Mouse (Mus musculus) intestine, embryonic 14.5 days (tissue): Measurements from ENCODE around the gene Hdac2. TPM values are rescaled to one million over a fixed set of nuclear protein-coding genes. Genes with fewer than 3 reads are reported as not detected.

Experiments
- ATAC-seq: fragments of 200-750 bp; cut with Nextera tagmentation; replicated peaks from 2 replicates; pipeline ENCODE4 v1.8.0; 2017; ENCODE audit warnings: low read depth, moderate number of reproducible peaks, moderate TSS enrichment, moderate library complexity; ENCODE audit not compliant: low FRiP score, low TSS enrichment
- DNase-seq: peaks from one replicate; pipeline ENCODE4 v3.0.0-alpha.2; 2018; ENCODE audit warnings: low spot score
- H3K27ac ChIP-seq: fragments of 300-500 bp; sonication (generic); 2 replicates; pipeline ENCODE4 v1.5.1; 2014; ENCODE audit warnings: low read depth, mild to moderate bottlenecking, control low read depth
- H3K27me3 ChIP-seq: fragments of 300-500 bp; sonication (generic); replicated peaks from 2 replicates; pipeline ENCODE4 v1.6.1; 2014; ENCODE audit warnings: low read length, control low read depth; ENCODE audit not compliant: control insufficient read depth, insufficient read depth
- H3K36me3 ChIP-seq: fragments of 300-500 bp; sonication (generic); 2 replicates; pipeline ENCODE4 v1.6.1; 2014; ENCODE audit warnings: low read length, control low read depth; ENCODE audit not compliant: control insufficient read depth, insufficient read depth
- H3K4me1 ChIP-seq: fragments of 300-500 bp; sonication (generic); replicated peaks from 2 replicates; pipeline ENCODE4 v1.6.1; 2014; ENCODE audit warnings: low read length, control low read depth, mixed read lengths; ENCODE audit not compliant: control insufficient read depth, insufficient read depth
- H3K4me2 ChIP-seq: fragments of 300-500 bp; sonication (generic); 2 replicates; pipeline ENCODE4 v1.6.1; 2014; ENCODE audit warnings: low read length
- H3K4me3 ChIP-seq: fragments of 300-500 bp; sonication (generic); 2 replicates; pipeline ENCODE4 v1.5.1; 2014; ENCODE audit warnings: low read depth, low read length, control low read depth, mixed read lengths
- H3K9ac ChIP-seq: fragments of 300-500 bp; sonication (generic); 2 replicates; pipeline ENCODE4 v1.6.1; 2014; ENCODE audit warnings: mild to moderate bottlenecking, low read length
- H3K9me3 ChIP-seq: fragments of 300-500 bp; sonication (generic); 2 replicates; pipeline ENCODE4 v1.6.1; 2016; ENCODE audit warnings: low read length, control low read depth; ENCODE audit not compliant: control insufficient read depth
- WGBS: fragments of 180-500 bp; shearing (Covaris S2); extraction: QIAGEN DNeasy Blood & Tissue Kit; methylation state at CpG from one replicate; pipeline ENCODE4 v1.1.7; 2014; 5-methylcytosine and 5-hydroxymethylcytosine counted together
- polyA plus RNA-seq: library from polyadenylated mRNA; unstranded; fragments of >200 nt; fragmentation: Nextera tagmentation; extraction: Ambion mirVana; gene quantifications from 2 replicates; pipeline ENCODE4 v1.2.1, GENCODE M21; 2014

The Hdac2 gene
- polyA plus RNA-seq, 1 experiment from 2014 or later = 203 TPM

GRCm38 (mm10) chr10:36974676-36975520 is 554 bp downstream of the Hdac2 start:
- H3K36me3 ChIP-seq = no peaks in the 10 kb centered on the region
- peaks cover 13% of the 10 kb centered on the region for H3K4me1 ChIP-seq
- H3K27ac ChIP-seq = peak overlapping the region; percentile 97
- H3K27me3 ChIP-seq = no peaks in the 10 kb centered on the region
- H3K9me3 ChIP-seq = no peaks in the 10 kb centered on the region; the same call in 1 of the 2 replicates
- 2% methylated on average over 56 of the region's 63 CpGs for WGBS
- ATAC-seq (peak; percentile 84), DNase-seq (peak; percentile 88)
- H3K9ac ChIP-seq = peak overlapping the region; percentile 98
- peak overlapping the region; percentile 57 for H3K4me2 ChIP-seq
- peak overlapping the region; percentile 93 for H3K4me3 ChIP-seq

GRCm38 (mm10) chr10:36981866-36982265 is 7.5 kb downstream of the Hdac2 start:
- Histone ChIP-seq H3K4me3 (no peak overlapping the region), H3K36me3 (peaks cover 11% of the 10 kb centered on the region), H3K27me3 (no peaks in the 10 kb centered on the region), H3K4me2 (no peak overlapping the region), H3K9ac (no peak overlapping the region), H3K9me3 (peaks cover 3% of the 10 kb centered on the region; the same call in 1 of the 2 replicates), H3K4me1 (no peaks in the 10 kb centered on the region), H3K27ac (no peak overlapping the region)
- ATAC-seq (no peak), DNase-seq (no peak)
- 96% methylated on average over 4 of the region's 4 CpGs for WGBS

DNA sequence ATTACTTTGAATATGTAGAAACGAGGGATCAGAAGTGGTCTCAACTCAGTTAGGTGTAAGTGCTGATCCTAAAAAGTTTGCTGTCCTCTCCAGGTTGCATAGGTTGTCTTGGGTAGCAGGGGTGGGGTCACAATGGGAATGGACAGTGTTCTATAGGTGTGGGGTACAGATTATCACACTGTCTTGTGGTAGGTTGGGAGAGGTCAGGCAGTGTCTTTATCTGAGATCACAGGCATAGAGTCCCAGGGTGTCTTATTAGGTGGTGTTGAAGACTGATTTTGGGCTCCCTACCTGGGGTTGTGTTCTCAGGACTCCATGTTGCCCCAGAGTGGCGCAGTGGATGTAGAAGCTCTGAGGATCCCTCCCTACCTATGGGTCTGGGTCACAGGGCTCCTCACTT is 17.8 kb downstream of the Hdac2 start:
- Histone ChIP-seq H3K9me3 (no peaks in the 10 kb centered on the region), H3K4me2 (no peak overlapping the region), H3K27me3 (no peaks in the 10 kb centered on the region), H3K4me3 (no peak overlapping the region), H3K9ac (no peak overlapping the region), H3K27ac (no peak overlapping the region), H3K4me1 (no peaks in the 10 kb centered on the region), H3K36me3 (peaks cover 88% of the 10 kb centered on the region)
- 98% methylated on average over 2 of the region's 2 CpGs for WGBS
- ATAC-seq (no peak), DNase-seq (no peak)

DNA sequence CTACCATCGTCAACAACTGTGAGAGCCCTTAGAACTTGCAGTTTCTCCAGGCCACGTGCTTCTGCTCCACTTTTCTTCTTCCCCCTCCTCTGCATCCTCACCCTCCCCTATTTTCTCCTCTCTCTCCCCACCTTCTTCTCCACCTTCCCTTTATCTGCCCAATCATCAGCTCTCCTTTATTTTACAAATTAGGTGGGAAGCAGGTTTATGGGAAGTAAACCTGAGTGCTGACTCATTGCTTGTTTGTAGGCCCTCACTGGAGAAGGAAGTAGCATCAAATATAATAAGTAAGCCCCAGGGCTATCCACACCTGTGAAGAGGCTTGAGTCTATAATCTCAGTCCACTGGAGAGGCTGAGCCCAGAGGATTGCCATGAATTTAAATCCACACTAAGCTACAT is 26.5 kb downstream of the Hdac2 start:
- Histone ChIP-seq H3K9me3 (0 out of 2 replicates have a peak, but pooled peaks cover 5% of the 10 kb centered on the region), H3K36me3 (peaks cover 79% of the 10 kb centered on the region), H3K4me1 (no peaks in the 10 kb centered on the region), H3K9ac (no peak overlapping the region), H3K27me3 (no peaks in the 10 kb centered on the region), H3K4me2 (no peak overlapping the region), H3K27ac (no peak overlapping the region), H3K4me3 (no peak overlapping the region)
- ATAC-seq (no peak), DNase-seq (no peak)
- WGBS = 89% methylated on average over 2 of the region's 2 CpGs

DNA sequence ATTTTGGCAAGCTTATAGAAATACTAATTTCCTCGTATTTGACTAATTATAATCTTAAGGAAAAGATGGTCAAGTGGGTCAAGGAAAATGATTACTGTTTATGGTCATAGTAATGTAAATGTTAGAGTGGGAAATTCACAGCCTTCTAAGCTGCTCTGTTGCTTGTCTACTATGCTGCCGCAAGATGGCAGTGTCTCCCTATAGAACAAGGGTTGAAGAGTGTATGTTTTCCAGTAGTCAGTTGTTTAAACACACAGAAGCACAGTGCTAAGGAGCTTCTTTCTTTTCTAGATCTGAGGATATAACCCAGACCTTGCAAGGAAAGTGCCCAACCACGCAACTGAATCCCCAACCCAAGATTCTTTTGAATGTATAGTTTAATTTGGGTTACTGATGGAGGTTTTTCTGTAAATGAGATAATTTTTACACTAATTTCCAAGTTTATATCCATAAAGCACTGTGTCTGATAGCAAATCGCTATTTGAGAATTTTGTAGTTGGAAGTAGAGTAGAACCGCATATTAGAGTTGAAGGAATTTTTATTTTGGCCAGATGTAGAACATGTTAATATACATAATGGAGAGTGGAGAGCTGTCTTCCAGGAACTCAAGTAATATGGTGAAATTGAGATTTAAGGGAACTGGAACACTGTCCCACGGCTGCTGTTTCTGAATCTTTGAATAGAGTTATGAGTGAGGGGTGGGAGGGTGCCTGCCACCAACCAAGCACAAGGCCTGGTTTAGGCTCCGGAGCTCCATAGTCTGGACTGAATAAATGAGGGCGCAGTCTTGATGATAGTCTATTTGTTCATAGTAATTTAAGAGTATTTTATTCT is 40.1 kb downstream of the Hdac2 start:
- 52% methylated on average over 8 of the region's 8 CpGs for WGBS
- DNase-seq (peak; percentile 80), ATAC-seq (peak; percentile 8; the same call in 1 of the 2 replicates)
- no peak overlapping the region for H3K9ac ChIP-seq
- no peaks in the 10 kb centered on the region for H3K27me3 ChIP-seq
- H3K36me3 ChIP-seq = no peaks in the 10 kb centered on the region
- H3K4me1 ChIP-seq = no peaks in the 10 kb centered on the region
- H3K4me2 ChIP-seq = no peak overlapping the region
- H3K9me3 ChIP-seq = no peaks in the 10 kb centered on the region
- no peak overlapping the region for H3K4me3 ChIP-seq
- H3K27ac ChIP-seq = no peak overlapping the region

GRCm38 (mm10) chr10:37015729-37016128 is 41.4 kb downstream of the Hdac2 start:
- DNase-seq = no peak
- Histone ChIP-seq H3K4me1 (no peaks in the 10 kb centered on the region), H3K27me3 (no peaks in the 10 kb centered on the region), H3K27ac (no peak overlapping the region), H3K4me2 (no peak overlapping the region), H3K36me3 (no peaks in the 10 kb centered on the region), H3K4me3 (no peak overlapping the region), H3K9me3 (no peaks in the 10 kb centered on the region), H3K9ac (no peak overlapping the region)
- ATAC-seq = 0 out of 2 replicates have a peak, but pooled peaks have one; percentile 43
- WGBS = 51% methylated on average over 2 of the region's 2 CpGs

- DNase-seq (no peak), ATAC-seq (0 out of 2 replicates have a peak, but pooled peaks have one; percentile 15)
- no peak overlapping the region for H3K27ac ChIP-seq
- WGBS = 73% methylated on average over 2 of the region's 2 CpGs
- no peak overlapping the region for H3K9ac ChIP-seq
- no peaks in the 10 kb centered on the region for H3K36me3 ChIP-seq
- no peaks in the 10 kb centered on the region for H3K27me3 ChIP-seq
- no peaks in the 10 kb centered on the region for H3K4me1 ChIP-seq
- no peak overlapping the region for H3K4me2 ChIP-seq
- H3K4me3 ChIP-seq = no peak overlapping the region
- no peaks in the 10 kb centered on the region for H3K9me3 ChIP-seq
These were observed 41.9 kb downstream of the Hdac2 start for GRCm38 (mm10) chr10:37016200-37016599.

DNA sequence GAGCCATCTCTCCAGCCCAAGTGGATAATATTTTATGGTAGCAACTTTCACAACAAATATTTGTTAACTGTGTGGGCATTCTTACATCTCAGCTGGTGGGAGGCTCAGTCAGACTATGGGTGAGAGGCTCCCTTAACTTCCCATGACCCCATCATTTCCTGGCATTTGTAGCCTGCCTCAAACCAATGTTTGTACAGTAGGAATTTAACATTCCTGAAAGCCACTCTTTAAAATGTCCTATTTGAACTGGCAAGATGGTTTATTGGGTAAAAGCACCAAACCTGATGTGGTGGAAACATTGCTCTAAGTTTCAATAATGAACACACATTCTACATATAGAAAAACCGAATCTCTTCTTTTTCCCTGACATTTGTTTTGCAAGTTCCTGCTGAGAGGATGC is 50.0 kb downstream of the Hdac2 start:
- Histone ChIP-seq H3K27me3 (no peaks in the 10 kb centered on the region), H3K4me1 (no peaks in the 10 kb centered on the region), H3K4me2 (no peak overlapping the region), H3K9ac (no peak overlapping the region), H3K36me3 (no peaks in the 10 kb centered on the region), H3K27ac (no peak overlapping the region), H3K4me3 (no peak overlapping the region), H3K9me3 (no peaks in the 10 kb centered on the region)
- no peak for DNase-seq
- ATAC-seq = no peak
- WGBS = 61% methylated on average over 1 of the region's 1 CpGs
